Mouse (Mus musculus): ENCODE results near the gene Ptpn14. TPM values are rescaled to one million over a fixed set of nuclear protein-coding genes. Genes with fewer than 3 reads are reported as not detected.

Ptpn14 gene
- total and polyA plus RNA-seq, 3 experiments: 11.9 to 30.1 (median 29.3) TPM

GRCm38 (mm10) chr1:189858377-189858776 is 130.3 kb downstream of the Ptpn14 start:
- no peak for TF ChIP-seq POLR2A (IDR thresholded peaks at IDR 0.05; ENCODE audit: insufficient read depth, low read depth, low read length)
- no peak for TF ChIP-seq EP300 (IDR thresholded peaks at IDR 0.05; ENCODE audit: insufficient read depth, low read depth, low read length)
- no peak for TF ChIP-seq CTCF (IDR thresholded peaks at IDR 0.05)
- 82% methylated on average over 6 of the region's 6 CpGs for WGBS
- H3K27ac ChIP-seq: no peak overlapping the region

GRCm38 (mm10) chr1:189860112-189860941 is 132.3 kb downstream of the Ptpn14 start:
- intact Hi-C loops (cut with DNase I): loop anchor here (5.0 kb wide), 1 partner anchor 158 kb away; no protein-coding TSS in a partner anchor
- H3K27ac ChIP-seq: no peak overlapping the region
- WGBS: 75% methylated on average over 17 of the region's 17 CpGs
- no peaks in the 10 kb centered on the region for H3K79me2 ChIP-seq (replicated peaks; ENCODE audit: control insufficient read depth, insufficient read depth, low read length)
- H3K4me3 ChIP-seq: no peak overlapping the region
- no peak overlapping the region for H3K9ac ChIP-seq (ENCODE audit: low read depth, low read length)
- no peaks in the 10 kb centered on the region for H3K27me3 ChIP-seq (ENCODE audit: control insufficient read depth, insufficient read depth, low read length)
- H3K4me1 ChIP-seq (ENCODE audit: control insufficient read depth, insufficient read depth, low read length): peaks cover 1% of the 10 kb centered on the region; the same call in 1 of the 2 replicates
- DNase-seq: no peak
- no peaks in the 10 kb centered on the region; the same call in 1 of the 2 replicates for H3K36me3 ChIP-seq (ENCODE audit: control insufficient read depth, insufficient read depth, low read length)
- TF ChIP-seq EP300 (IDR thresholded peaks at IDR 0.05; ENCODE audit: insufficient read depth, low read depth, low read length): no peak
- TF ChIP-seq CTCF (IDR thresholded peaks at IDR 0.05): peak; percentile 34

More at GRCm38 (mm10) chr1:189858377-189858776, 130.3 kb downstream of the Ptpn14 start:
- no peak for DNase-seq
- H3K4me3 ChIP-seq: no peak overlapping the region
- no peaks in the 10 kb centered on the region; the same call in 1 of the 2 replicates for H3K36me3 ChIP-seq (ENCODE audit: control insufficient read depth, insufficient read depth, low read length)
- intact Hi-C loops (cut with DNase I): no loop called here
- H3K79me2 ChIP-seq (replicated peaks; ENCODE audit: control insufficient read depth, insufficient read depth, low read length): no peaks in the 10 kb centered on the region
- peaks cover 1% of the 10 kb centered on the region; the same call in 1 of the 2 replicates for H3K4me1 ChIP-seq (ENCODE audit: control insufficient read depth, insufficient read depth, low read length)
- no peaks in the 10 kb centered on the region for H3K27me3 ChIP-seq (ENCODE audit: control insufficient read depth, insufficient read depth, low read length)
- H3K9ac ChIP-seq (ENCODE audit: low read depth, low read length): no peak overlapping the region

- TF ChIP-seq CTCF (IDR thresholded peaks at IDR 0.05) (no peak), EP300 (IDR thresholded peaks at IDR 0.05; ENCODE audit: insufficient read depth, low read depth, low read length) (no peak), POLR2A (IDR thresholded peaks at IDR 0.05; ENCODE audit: insufficient read depth, low read depth, low read length) (no peak)
- Histone ChIP-seq H3K9ac (ENCODE audit: low read depth, low read length) (no peak overlapping the region), H3K36me3 (ENCODE audit: control insufficient read depth, insufficient read depth, low read length) (no peaks in the 10 kb centered on the region; the same call in 1 of the 2 replicates), H3K27ac (no peak overlapping the region), H3K4me3 (no peak overlapping the region), H3K79me2 (replicated peaks; ENCODE audit: control insufficient read depth, insufficient read depth, low read length) (no peaks in the 10 kb centered on the region), H3K4me1 (ENCODE audit: control insufficient read depth, insufficient read depth, low read length) (peaks cover 1% of the 10 kb centered on the region; the same call in 1 of the 2 replicates), H3K27me3 (ENCODE audit: control insufficient read depth, insufficient read depth, low read length) (no peaks in the 10 kb centered on the region)
- intact Hi-C loops (cut with DNase I): loop anchor here (5.0 kb wide), 1 partner anchor 159 kb away; no protein-coding TSS in a partner anchor
- WGBS: 45% methylated on average over 12 of the region's 12 CpGs
- DNase-seq: peak in 1 of 2 experiments; percentile 51
Measured at GRCm38 (mm10) chr1:189860942-189861315, 132.9 kb downstream of the Ptpn14 start.

- intact Hi-C loops (cut with DNase I): loop anchor here (5.0 kb wide), 1 partner anchor 161 kb away; no protein-coding TSS in a partner anchor
- DNase-seq: no peak
- TF ChIP-seq POLR2A (IDR thresholded peaks at IDR 0.05; ENCODE audit: insufficient read depth, low read depth, low read length) (no peak), CTCF (IDR thresholded peaks at IDR 0.05) (no peak), EP300 (IDR thresholded peaks at IDR 0.05; ENCODE audit: insufficient read depth, low read depth, low read length) (no peak)
- Histone ChIP-seq H3K9ac (ENCODE audit: low read depth, low read length) (no peak overlapping the region), H3K4me1 (ENCODE audit: control insufficient read depth, insufficient read depth, low read length) (peaks cover 12% of the 10 kb centered on the region), H3K27me3 (ENCODE audit: control insufficient read depth, insufficient read depth, low read length) (no peaks in the 10 kb centered on the region), H3K4me3 (no peak overlapping the region), H3K27ac (no peak overlapping the region), H3K36me3 (ENCODE audit: control insufficient read depth, insufficient read depth, low read length) (no peaks in the 10 kb centered on the region; the same call in 1 of the 2 replicates), H3K79me2 (replicated peaks; ENCODE audit: control insufficient read depth, insufficient read depth, low read length) (no peaks in the 10 kb centered on the region)
- 97% methylated on average over 3 of the region's 3 CpGs for WGBS
Measured at GRCm38 (mm10) chr1:189863727-189864126, 135.7 kb downstream of the Ptpn14 start.

- Histone ChIP-seq H3K4me3 (no peak overlapping the region), H3K4me1 (ENCODE audit: control insufficient read depth, insufficient read depth, low read length) (peaks cover 12% of the 10 kb centered on the region), H3K27me3 (ENCODE audit: control insufficient read depth, insufficient read depth, low read length) (no peaks in the 10 kb centered on the region), H3K79me2 (replicated peaks; ENCODE audit: control insufficient read depth, insufficient read depth, low read length) (no peaks in the 10 kb centered on the region), H3K9ac (ENCODE audit: low read depth, low read length) (no peak overlapping the region), H3K36me3 (ENCODE audit: control insufficient read depth, insufficient read depth, low read length) (no peaks in the 10 kb centered on the region), H3K27ac (no peak overlapping the region)
- TF ChIP-seq EP300 (IDR thresholded peaks at IDR 0.05; ENCODE audit: insufficient read depth, low read depth, low read length): no peak
- TF ChIP-seq CTCF (IDR thresholded peaks at IDR 0.05): peak; percentile 25
- intact Hi-C loops (cut with DNase I): loop anchor here (5.0 kb wide), 1 partner anchor 162 kb away; no protein-coding TSS in a partner anchor
- no peak for DNase-seq
- 72% methylated on average over 9 of the region's 9 CpGs for WGBS
Measured at GRCm38 (mm10) chr1:189864301-189864700, 136.2 kb downstream of the Ptpn14 start.
